Mouse (Mus musculus): Measurements from ENCODE around the gene Samd15.
"Not testable (repeated sequence)": the region's sequence is repeated elsewhere in the genome, so short reads cannot be mapped to it uniquely, and the experiment has no call there.

Samd15 gene

DNA sequence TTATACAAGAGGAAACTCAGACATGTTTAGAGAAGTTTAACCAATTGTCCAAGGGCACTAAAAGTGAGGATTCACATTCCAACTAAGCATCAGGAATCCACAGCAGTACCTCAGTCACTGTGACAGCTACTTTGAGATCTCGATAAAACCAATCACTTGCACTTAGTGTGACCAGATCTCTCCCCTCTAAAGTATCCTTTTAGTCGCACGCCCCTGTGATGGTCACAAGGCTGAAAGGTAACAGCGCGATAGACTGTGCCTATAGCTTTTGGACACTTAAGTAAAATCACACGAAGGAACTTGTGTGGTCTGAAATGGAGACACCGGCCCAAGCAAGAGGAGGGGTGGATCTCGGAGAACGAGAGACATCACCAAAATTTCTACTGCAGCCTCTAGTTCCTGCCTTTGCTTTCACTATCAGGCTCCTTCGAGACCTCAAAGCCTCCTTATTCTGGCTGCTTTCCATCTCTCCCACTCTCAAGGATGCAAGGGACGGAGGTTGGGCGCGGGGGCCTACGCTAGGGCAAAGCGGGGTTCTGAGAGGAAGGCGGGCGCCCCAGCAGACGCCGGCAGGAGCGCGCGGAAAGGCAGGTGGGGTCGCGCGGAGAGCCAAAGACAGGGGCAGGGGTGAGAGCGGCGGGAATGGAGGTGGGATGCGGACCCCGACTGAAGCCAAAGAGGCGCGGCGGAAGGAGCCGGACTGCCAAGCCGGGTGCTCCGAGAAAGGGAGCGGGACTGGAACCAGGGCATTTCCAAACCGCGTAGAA, at the start of gene Samd15:
Gene Samd15 (plus strand): TSS at position 518 of the 767 bp plus-strand sequence.
- peak; percentile 28 to 45 for DNase-seq (ENCODE audit: low read depth in 2 of 2, low spot score in 2 of 2)

DNA sequence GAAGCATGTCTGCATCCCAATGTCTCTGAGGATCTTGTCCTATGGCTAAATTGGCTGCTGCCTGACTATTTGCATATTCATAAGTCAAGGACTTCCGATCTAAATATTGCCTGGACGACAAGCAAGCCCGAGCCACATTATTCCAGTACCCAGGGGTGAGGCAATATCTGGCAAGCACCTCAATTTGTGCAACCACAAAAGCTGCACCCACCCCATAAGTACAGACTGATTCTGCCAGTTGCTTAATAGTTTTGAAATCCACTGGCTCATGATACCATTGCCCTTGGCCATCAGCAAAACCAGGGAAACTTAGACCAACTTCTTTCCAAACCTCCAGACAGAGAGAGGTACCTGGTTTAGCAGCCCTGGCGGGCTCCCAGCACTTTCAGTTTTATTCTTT, 45.1 kb upstream of the Samd15 start:
- DNase-seq (ENCODE audit: low read depth in 2 of 2, low spot score in 2 of 2): not testable (repeated sequence)

DNA sequence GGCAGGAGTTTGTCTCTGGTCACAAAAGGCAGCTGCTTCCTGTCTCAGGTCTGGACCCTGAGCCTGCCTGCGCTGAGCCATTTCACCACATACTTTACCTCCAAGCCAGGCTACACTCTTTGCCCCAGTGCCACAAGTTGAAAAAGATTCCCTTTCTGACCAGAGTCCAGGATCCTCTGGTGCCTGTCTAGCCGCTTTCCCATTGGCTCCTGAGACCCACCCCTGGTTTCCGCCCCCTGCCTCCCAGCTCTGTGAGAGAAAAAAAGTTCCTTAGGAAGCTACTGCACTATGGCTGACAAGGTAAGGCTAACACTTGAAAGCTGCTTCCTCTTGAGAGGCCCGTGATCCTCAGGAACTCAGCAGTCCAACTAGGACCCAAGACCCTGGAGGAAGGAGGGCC, 42.2 kb upstream of the Samd15 start:
- no peak for DNase-seq (ENCODE audit: low read depth in 2 of 2, low spot score in 2 of 2)

DNA sequence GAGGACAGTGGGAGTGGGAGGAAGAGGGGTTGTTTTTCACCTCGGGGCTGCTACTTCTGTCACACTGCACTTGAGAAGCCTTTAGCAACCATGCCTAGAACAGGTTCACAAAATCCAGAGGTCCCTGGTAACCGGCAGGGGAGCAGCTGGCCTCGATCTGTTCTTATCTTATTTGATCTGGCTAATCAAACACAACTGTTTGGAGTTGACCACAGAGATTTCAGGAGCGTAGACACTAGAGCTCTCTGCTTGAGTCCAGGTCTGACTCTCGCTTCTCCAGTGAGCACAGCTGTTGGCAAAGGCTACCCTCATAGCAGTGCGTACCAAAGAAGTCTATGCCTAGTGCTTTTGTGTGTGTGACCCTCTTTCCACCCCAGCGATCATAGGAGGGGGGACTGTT, 41.4 kb upstream of the Samd15 start:
- DNase-seq (ENCODE audit: low read depth in 2 of 2, low spot score in 2 of 2): no peak

DNA sequence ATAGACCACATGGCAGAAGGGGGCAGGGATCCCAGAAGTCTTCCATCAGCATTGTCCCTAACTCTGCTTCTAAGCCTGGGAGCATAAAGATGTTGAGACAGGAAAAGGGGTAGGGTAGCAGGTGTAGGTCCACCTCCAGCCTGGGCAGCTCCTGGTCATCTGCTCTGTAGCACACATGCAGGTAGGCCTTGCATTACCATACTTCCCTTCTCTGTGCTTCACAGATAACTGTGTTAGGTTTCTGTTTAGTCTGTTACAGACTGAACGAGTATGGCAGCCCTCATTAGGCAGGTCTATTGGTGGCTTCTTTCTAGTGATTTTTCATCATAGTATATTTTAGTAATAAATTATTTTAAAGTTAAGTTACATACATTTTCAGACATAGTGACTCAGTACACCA, 39.2 kb upstream of the Samd15 start:
- no peak for DNase-seq (ENCODE audit: low read depth in 2 of 2, low spot score in 2 of 2)

DNA sequence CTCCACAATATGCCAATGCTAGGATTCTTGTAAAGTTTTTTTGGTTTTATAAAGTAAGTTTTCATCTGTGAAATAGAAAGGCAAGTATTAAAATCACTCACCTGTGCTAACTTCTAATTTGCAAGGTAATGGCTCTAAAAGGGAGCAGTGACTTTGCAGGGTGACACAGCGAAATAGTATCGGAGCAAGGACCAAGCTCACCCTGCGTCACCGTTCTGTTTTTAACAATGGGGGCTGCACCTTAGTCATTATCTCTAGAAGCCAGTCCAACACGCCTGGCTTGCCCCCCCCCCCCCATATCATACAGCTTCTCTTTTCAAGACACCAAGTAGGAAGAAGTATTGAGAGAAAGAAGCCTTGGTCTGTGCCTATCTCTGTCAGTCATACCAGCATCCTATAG, 38.7 kb upstream of the Samd15 start:
- DNase-seq (ENCODE audit: low read depth in 2 of 2, low spot score in 2 of 2): no peak

DNA sequence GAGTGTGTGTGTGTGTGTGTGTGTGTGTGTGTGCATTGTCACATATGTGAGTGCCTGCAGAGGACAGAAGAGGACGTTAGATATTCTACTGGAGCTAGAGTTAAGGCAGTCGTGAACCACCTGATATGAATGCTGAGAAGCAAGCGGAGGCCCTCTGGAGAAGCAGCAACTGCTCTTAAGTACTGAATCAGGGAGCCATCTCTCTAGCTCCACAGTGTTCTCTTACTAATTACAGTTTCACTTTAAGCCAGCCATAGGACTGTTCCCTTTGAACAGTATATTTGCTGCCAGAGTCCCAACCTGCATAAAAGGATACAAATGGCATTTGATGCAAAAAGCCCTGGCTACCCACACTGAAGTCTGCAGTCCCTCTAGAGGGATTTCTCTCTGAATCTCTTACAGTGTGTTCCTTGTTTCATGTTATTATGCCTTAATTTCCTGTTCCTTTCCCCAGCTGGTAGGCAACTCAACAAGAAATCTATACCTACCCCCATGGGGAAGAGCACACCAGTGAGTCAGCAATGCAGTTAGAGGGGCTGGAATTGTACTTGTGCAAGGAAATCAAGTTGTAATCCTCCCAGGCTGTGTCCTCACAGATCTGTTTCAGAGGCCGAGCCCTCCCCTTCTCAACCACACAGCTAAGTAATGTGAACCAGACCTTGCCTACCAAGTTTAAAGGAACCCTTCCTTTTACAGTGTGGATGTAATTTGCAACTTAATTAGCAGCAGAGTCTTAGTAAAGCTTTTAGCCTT, 24.2 kb upstream of the Samd15 start:
- no peak for DNase-seq (ENCODE audit: low read depth in 2 of 2, low spot score in 2 of 2)

DNA sequence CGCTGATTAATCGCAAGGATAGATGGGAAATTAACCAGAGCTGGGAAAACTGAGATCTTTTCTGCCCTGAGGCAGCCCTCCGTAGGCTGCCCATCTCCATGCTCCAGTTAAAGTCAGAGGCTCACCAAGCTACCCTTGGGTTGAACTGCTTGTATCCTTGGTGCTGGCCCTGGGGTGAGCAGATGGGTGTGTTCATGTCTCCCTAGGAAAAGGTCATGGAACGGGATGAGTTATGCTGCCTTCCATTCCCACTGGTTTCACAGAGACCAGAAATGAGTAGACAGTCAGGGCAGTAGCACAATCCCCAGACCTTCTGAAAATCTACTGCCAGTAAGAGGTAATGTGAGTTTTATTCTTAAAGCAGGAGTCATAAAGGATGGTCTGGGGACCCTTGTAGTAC, 21.9 kb upstream of the Samd15 start:
- DNase-seq (ENCODE audit: low read depth in 2 of 2, low spot score in 2 of 2): no peak

DNA sequence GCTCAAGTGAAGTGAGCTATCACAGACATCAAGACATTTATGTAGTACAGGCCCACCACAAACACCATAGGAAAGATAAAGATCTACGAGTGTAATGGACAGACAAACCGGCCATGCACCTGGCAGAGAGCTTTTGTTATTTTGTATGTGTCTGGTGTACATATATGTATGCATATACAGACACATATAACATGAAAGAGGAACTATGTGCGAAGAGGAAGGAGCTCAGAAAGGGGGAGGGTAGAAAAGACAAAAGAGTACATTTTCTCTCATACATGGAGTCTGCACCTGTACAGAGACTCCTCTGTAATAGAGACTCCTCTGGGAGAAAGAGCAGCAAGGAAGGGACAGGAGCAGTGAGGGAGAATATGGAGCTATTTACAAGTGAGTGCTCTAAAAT, 6.5 kb upstream of the Samd15 start:
- DNase-seq (ENCODE audit: low read depth in 2 of 2, low spot score in 2 of 2): no peak

DNA sequence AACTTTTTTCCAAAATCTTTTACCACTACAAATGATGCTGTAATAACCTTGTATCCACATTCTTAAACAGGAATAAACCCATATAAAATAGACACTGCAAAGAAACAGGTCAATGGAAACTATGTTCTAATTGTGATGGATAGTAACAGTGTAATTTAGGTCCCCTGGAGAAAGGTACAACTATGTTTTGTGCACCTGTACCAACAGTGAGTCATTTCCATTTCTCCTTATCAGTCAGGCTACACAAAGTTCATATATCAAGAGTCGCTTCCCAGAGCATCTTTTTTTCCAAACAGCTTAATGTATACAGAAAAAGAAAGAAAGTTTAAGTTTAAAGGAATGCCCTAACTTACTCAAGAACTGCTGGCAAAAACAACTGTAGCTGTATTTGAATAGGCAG, 4.5 kb upstream of the Samd15 start:
- DNase-seq (ENCODE audit: low read depth in 2 of 2, low spot score in 2 of 2): no peak

DNA sequence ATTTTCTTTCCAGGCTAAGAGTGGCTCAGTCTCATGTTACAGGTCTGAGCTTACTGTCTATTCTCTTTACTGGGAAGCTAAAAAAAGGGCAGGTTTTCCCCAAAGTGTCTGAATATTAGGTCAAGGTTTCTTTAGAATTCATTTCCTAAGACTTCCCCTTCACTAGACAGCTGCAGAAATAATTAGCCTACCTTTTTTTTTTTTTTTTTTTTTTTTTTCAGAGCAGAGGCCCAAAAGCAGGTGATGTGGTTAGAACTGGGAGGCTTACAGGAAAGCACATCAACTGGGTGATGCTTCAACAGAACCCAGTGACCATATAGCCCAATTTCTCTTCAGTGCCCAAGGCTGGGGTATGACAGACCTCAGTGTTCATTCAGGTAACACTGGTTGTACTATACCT, 3.2 kb upstream of the Samd15 start:
- no peak for DNase-seq (ENCODE audit: low read depth in 2 of 2, low spot score in 2 of 2)

DNA sequence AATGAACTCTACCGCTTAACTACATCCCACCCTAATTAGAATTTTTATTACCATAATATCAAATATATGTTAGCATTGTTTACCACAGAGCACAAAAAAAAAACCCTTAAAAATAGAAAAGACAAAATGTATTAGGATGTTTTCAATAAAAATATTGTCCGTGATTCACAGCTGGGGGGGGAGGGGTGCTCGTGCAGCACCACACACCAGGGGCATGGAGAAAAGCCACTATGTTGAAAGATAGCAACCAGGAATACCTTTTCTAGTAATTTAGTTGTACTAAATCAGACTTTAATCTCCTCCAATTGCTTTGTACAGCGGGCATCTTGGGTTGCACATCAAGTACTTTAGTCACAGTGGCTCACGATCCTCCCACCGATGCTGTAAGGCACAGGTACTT, 731 bp upstream of the Samd15 start:
- no peak for DNase-seq (ENCODE audit: low read depth in 2 of 2, low spot score in 2 of 2)

DNA sequence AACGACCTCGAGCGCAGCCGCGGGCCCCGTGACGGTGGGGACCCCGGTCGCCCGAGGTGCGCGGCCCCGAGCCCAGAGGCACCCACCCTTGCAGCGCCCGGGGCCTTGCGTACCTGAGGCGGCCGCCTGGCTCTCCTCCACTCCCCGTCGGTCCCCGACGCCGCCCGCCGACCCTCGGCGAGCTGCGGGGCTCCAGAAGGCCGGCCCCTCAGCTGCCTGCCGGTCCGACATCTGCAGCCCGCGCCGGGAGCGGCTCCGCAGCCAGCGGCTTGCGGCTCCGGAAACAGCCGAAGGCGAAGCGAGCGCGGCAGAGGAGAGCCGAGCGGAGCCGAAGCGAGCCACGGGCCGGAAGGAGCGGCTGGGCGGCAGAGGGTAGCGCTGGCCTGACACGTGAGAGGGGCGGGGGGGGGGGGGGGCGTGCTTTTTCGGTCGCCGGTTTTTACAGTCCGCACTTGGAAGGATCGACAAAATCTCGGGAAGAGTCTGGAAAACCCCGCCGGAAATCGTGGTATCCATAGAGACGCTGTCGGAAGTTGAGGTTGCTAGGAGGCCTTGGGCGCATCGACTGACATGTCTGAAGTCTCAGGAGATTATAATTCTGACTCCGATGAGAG, 557 bp downstream of the Samd15 start, which contains the start of gene Tmed8:
Gene Tmed8 (minus strand): TSS at position 482 of the 614 bp plus-strand sequence.
- peak; percentile 67 to 79 for DNase-seq (ENCODE audit: low read depth in 2 of 2, low spot score in 2 of 2)

DNA sequence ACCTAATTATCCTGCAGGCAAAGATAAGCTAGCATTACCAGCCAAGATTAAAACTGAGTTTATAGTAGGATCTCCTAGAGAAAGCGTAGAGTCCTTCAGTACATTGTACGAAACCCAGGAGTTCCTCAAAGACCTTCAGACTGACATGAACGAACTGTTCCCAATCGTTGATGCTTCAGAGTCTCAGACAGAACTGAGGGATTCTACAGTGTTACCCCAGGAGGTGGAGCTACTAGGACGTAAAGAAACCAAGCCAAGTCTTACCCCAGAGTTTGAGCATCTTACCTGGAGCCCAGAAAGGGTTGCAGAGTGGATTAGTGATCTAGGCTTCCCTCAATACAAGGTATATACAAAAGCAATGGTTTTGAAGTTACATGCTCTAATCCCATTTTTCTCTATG, 2.2 kb downstream of the Samd15 start:
- no peak for DNase-seq (ENCODE audit: low read depth in 2 of 2, low spot score in 2 of 2)

DNA sequence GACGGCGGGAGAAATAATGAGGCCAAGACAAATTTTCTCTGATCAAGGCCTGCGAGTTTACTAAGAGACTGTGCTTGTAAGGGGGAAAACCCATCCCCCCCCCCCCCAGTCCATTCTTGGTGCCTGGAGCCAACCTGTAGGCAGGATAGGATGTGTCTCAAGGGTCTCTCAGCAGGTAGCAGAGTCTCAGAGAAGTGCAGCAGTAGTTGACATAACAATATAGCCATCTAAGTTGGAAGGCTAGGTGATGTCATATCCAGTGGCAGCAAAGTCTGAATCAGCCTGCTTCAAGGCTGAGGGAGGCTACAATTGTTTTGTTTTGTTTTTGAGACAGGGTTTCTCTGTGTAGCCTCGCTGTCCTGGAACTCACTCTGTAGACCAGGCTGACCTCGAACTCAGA, 6.3 kb downstream of the Samd15 start:
- DNase-seq (ENCODE audit: low read depth in 2 of 2, low spot score in 2 of 2): not testable (repeated sequence)

DNA sequence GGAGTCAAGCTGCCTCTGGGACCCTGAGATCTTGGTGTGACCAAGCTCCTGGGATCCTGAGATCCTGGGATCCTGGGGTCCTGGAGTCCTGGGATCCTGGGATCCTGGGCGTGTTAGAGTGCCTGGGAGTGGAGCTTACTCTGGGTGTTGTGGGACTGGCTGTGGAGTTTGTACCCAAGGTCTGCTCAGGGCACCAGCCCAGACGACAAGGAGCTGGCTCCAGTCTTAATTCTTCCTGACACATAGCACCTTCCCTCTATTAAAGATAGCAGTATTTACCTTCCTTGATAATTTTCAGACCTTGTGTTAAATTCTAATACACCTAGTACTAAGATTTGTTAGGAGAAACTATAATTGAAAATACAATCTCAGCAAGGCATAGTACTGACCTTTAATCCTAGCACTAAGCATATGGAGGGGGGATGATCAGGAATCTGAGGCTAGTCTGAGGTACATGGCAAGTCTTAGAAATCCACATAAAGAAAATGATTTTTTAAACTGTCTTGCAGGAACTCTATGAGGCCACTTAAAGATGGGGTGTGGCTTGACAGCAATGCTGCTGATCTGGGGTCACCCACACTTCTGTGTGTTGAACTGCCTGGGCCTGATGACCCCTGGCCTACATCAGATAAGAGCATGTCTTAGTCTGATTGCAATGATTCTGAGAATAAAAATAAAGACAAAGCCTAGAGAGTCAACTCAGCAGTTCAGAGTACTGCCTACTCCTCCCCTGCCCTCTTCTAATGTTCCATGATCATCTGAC, 13.5 kb downstream of the Samd15 start:
- DNase-seq (ENCODE audit: low read depth in 2 of 2, low spot score in 2 of 2): no peak

DNA sequence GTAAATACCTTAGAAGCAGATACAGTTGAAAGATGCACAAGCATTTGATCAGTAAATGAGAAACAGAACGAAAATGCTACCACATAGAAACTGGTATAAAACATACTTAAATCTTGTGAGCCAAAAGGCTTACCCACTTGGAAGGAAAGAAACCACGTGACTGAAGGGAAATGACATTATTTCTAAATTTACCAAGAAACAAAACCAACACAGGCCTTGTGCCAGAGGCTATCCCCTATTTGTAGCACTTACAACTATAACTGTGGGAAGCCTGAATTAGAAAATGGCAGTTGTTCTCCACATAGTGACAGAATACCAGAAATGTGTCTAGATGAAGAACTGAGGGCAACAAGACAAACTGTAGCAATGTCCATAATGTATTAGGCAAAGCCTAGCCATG, 16.5 kb downstream of the Samd15 start:
- no peak for DNase-seq (ENCODE audit: low read depth in 2 of 2, low spot score in 2 of 2)

DNA sequence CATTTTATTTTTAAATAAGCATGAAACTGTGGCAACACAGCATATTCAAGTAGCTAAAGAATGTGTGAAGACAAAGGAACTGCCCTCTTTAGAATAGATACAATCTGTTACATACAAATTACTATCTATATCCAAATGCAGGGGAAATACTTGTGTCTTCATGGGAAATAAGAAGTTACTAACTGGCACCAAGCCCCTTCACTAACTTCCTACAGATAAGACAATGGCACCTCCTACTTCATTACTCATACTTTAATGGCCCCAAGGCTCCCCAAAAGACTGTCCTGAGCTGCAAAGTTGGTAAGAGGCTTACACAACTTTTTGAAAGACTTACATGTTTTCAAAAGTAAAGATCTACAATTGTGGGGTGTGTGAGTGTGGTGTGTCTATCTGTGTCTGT, 18.1 kb downstream of the Samd15 start:
- DNase-seq (ENCODE audit: low read depth in 2 of 2, low spot score in 2 of 2): no peak

DNA sequence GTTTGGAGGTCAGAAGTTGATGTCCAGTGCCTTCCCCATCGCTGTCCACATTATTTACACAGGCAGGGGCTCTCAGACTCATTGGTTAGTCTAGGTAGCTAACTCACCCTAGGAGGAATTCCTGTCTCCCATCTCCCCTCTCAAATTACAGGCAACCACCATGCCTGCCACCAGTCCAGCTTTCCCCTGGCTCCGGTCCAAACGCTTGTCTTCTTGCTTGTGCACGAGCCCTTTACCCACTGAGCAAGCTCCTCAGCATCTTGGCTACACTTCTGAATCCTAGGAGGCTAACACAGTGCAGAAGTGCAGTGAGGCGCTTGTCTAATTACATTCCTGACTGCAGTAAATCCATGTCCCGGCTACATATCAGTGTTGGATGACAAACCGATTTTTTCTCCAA, 19.8 kb downstream of the Samd15 start:
- DNase-seq (ENCODE audit: low read depth in 2 of 2, low spot score in 2 of 2): no peak

DNA sequence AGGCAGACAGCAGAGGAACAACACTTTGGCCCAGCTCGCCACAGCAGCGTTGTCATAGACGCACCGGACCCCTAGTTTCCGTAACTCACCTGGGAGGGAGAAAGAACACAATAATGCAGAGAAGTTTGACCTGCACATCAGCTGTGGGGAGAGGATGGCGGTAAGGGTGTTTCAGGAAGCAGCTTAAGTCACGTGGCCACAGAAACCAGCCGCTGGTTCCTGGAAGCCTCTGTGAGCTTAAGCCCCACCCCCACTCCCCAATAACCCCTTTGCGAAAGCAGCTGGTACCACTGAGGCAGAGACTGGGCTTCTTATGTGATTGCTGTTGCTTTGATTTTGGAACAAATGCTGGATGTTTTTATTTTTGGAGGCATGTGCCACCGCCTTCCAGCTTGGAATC, 25.4 kb downstream of the Samd15 start:
- DNase-seq (ENCODE audit: low read depth in 2 of 2, low spot score in 2 of 2): no peak

DNA sequence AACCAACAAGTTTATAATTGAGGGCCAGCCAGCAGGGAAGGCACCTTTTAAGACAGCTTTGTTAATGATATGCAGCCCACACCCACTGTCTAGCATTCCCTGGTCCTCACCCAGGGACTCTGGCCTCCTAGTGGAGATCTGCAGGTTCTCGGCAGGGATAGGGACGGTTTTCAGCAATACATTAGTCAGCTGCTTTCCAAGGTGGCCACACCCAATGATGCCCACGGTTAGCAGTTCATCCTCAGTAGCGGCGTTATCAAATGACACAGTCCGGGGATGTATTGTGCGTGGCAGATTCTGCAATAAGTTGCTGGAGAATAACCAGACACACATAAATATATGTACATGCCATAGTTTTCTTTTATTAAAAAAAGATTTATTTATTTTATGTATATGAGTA, 27.3 kb downstream of the Samd15 start:
- DNase-seq (ENCODE audit: low read depth in 2 of 2, low spot score in 2 of 2): no peak
